Mouse (Mus musculus): ENCODE data around the gene Olfr1309.
"Not testable (repeated sequence)": the region's sequence is repeated elsewhere in the genome, so short reads cannot be mapped to it uniquely, and the experiment has no call there.

GRCm38 (mm10) chr2:112026971-112027370 is 36.9 kb upstream of the Olfr1309 start:
- TF ChIP-seq CTCF (IDR thresholded peaks at IDR 0.05; ENCODE audit: extremely low read depth, insufficient read length, insufficient replicate concordance, low read depth, low read length); POLR2A (IDR thresholded peaks at IDR 0.05; ENCODE audit: low read depth, low read length): not testable (repeated sequence)
